Mouse (Mus musculus): ENCODE measurements around the gene Vps39.
A peak's percentile ranks its signal among the peaks of the same experiment; 100 is the strongest.

The Vps39 gene

DNA sequence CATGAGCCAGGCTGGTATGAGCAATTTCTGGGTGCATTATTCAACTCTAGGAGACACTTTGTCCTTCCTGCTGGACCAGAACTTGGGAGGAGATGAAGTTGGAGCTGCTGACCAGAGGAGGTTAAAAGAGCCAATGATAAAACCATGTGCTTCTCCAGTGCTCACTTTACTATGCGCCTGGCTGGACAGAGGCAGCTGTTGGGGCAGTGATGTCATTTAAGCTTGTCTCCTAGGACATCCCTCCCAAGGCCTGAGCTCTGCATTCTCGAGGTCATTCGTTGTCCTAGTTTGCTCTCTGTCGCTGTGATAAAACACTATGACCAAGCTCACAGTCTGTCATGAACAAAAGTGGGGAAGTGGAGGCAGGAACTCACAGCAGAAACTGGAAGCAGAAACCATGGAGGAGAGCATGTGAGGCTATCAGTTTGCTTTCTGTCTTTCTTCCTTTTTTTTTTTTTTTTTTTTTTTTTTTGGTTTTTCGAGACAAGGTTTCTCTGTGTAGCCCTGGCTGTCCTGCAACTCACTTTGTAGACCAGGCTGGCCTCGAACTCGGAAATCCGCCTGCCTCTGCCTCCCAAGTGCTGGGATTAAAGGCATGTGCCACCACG, 61.4 kb downstream of the Vps39 start:
- DNase-seq: no peak

DNA sequence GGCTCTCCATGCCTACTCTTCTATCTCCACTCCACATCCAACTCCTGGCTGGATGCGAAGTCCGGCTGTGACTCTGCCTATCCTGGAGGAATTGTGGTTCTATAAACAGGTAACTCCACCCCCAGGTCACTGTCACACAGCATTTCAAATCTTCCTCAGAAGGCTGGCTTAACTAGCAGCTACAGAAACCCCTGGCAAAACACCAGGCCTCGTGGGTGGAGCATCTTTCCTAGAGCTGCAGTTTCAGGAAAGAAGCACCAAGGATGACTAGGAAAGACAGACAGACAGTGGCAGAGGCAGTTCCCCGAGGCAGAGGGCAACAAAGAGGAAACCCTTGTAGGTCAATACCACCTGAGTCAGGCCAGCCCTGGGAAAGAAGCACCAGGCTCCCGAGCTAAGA, 63.9 kb downstream of the Vps39 start, which contains the start of gene Pla2g4d:
TSS of gene Pla2g4d (minus strand) at position 203 of the 400 bp plus-strand sequence.
- DNase-seq: no peak

DNA sequence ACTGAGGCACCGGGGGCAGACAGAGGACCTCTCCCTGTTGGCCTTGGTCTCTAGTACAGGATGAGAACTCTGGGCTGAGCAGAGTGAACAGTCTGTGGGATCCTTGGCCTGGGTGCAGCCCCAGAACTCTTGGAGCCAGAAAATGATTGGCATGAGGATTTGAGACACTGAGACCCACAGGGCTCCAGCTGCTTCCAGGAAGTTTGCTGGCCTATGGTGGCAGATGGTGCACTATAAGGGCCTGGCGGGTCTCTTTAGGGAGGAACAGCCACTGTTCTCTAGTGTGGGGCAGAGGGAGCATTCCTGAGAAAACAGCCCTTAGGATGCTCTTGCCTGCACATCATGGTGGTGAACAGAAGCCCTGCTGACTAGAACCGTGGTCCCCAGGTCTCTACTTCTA, 64.5 kb downstream of the Vps39 start:
- peak in 1 of 2 experiments; percentile 15 for DNase-seq

DNA sequence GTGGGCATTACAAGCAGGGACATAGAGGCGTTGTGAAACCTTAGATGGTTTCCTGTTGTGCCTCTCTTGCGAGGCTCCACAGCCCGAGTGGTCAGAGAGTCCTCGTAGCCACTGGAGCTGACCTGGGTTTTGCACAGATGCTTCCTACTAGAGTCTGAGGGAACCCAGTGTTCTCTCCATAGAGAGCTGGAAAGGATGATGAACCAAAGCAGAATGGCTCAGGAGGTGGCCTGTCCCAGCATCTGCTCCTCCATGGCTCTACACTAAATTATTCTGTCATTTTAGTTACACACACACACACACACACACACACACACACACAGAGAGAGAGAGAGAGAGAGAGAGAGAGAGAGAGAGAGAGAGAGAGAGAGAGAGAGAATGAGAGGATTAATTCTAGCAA, 67.3 kb downstream of the Vps39 start:
- peak; percentile 30 to 39 for DNase-seq

DNA sequence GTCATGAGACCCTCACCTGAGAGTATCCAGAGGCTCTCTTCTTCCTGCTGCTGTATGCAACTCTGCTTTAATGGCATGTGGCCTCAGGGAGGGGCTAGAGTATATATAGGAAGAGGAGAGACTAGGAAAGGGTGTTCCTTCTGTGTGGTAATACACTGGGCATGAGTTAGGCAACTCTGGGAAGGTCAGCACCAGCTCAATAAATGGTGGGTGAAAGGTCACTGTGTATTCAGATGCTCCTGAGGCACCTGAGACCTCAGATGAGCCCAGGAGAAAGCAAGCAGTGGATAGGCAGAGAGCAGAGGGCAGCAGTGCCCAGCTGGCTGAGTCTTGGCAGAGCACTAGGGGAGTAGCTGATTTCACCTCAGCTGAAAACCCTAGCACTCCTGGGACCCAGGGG, 68.2 kb downstream of the Vps39 start:
- DNase-seq: no peak

DNA sequence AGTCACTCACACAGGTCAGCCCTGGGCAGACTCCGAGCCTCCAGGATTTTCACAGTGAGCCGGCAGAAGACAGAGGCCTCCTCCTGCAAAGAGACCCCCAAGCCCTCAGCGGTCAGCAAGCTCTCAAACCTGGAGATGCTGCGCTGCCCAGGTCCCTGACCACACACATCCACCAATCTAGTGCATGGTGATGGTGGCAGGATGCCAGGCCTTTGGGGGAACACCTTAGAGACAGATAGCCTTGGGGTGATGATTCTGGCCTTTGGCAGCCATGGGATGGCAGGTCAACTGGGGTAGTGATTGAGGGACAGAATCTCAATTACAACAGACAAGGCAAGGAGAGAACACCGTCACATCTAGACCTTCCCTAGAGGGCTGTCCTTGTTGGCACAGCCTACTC, 68.8 kb downstream of the Vps39 start:
- DNase-seq: no peak

DNA sequence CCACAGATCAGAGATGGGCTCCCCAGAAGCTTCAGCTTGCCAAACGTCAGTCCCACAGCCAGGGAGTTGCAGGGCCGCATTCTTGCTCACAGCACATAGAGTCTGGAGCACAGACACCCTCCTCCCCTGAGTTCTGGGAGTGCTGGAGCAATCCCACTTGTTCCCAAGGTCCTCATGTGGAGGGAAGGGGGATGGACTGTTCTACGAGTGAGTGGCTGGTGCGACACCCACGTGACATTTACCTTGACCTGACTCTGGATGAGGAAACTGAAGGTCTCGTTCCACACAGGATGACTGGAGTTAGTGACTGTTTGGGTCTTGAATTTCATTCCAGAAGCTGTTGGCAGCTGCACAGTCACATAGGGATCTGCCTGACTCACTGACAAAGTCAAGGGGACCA, 69.4 kb downstream of the Vps39 start:
- no peak for DNase-seq

DNA sequence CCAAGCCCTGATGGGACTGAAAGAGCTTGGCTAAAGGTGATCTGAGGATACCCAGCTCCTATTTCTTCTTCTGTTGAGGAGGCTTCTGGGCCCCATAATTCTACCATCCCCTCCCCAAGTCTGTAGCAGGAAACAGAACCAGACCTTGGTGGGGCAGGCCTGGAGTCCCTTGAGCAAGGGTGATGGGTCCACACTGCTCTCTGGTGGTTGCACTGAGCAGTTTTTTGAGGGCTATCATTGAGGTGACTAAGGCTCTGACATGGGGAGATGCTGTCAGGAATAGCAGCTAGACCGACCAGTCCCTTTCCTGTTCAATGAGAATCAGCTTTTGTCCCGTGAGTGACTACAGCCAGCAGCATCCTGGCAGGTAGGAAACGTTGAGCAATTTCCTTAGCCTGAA, 71.7 kb downstream of the Vps39 start:
- DNase-seq: no peak

DNA sequence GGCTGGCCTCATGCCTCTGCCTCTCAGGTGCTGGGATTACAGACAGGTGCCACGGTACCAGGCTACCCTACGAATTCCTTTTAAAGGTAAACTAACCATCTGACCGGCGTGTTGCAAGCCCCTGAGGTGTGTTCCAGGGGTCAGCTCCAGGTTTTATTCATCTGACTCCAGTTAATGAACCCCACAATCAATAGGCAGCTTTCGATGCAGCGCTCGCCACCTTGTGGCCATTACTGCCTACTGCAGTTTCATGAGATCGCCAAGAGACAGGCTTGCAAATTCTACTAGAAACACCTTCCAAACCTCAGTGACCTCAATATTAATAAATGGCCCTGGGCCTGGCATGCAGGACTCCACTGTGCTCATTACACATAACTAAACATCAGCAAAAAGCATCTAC, 73.0 kb downstream of the Vps39 start:
- peak; percentile 74 to 78 for DNase-seq

DNA sequence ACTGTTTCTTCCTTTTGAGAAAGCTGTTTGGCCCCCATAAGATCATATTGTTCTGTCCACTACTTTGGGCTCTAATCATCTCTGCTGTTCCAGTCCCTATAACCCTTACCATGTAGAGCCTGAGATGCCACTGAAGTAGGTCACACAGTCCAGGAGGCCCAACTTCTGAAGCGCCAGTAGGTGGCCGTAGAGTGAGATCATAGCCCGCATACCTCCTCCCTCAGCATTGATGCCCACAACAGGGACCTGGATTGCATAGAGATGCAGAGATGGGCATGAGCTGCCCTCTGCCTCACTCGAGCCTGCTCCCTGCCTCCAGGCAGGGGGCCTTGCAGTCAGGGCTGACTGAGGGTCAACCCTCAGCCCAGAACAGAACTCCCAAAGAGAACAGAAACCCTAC, 76.0 kb downstream of the Vps39 start:
- DNase-seq: no peak

DNA sequence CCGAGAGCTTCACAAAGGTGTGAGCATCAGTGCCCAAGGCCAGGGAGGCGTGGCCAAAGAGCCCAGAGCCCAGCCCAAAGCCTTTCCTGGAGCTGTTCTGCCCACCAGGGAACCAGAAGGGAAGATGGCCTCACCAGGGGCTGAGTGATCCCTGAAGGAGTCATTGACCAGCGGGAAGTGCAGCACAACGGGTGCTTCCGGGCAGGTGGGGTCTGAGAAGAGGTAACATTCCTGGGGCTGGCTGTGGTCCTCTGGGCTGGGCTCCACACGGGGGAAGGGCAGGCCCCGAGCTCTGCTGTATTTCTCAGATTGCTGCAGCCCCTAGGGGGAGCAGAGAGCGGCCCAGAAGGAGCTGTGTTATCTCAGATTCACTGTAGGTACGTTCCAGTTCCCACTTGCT, 84.3 kb downstream of the Vps39 start:
- DNase-seq: no peak

Measured in cerebellum, adult 18-20 months (tissue).